Mouse (Mus musculus): ENCODE results near the gene Atp6v0c.

- TF ChIP-seq CTCF (IDR thresholded peaks at IDR 0.05; ENCODE audit: extremely low read depth, insufficient read depth, low read length), result no peak
- no peak for TF ChIP-seq POLR2A (IDR thresholded peaks at IDR 0.05; ENCODE audit: extremely low read depth, insufficient read depth, low read length)
Measured at GRCm38 (mm10) chr17:24174259-24174658, 4.8 kb upstream of the Atp6v0c start.

All from cortical plate, adult 2 months (tissue).